Mouse (Mus musculus): ENCODE results near the gene Slc25a45.

Slc25a45 gene

DNA sequence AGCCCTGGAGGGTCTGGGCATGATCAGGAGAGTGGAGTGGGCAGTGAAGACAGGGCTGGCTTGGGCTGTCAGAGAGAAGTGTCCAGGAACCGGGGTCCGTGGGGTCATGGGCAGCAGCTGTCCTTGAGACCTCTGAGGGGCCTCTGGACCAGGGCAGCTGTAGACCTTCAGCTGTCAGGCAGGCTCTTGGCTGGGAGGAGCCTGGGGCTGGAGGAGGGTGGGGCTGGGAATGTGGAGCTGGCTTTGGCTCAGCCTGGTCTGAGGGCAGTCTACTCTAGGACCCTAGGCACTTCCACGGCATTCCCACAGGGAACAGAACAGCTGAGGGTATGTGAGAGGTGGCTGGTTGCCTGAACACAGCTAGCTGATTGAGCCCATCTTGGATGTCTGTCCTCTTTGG lies 57.7 kb downstream of the Slc25a45 start:
- no peak for DNase-seq
